Mouse (Mus musculus): ENCODE measurements around the gene Rgmb. TPM values are rescaled to one million over a fixed set of nuclear protein-coding genes. Genes with fewer than 3 reads are reported as not detected.

Gene Rgmb
- polyA plus RNA-seq, 1 experiment from 2014 or later, result 20.0 TPM

DNA sequence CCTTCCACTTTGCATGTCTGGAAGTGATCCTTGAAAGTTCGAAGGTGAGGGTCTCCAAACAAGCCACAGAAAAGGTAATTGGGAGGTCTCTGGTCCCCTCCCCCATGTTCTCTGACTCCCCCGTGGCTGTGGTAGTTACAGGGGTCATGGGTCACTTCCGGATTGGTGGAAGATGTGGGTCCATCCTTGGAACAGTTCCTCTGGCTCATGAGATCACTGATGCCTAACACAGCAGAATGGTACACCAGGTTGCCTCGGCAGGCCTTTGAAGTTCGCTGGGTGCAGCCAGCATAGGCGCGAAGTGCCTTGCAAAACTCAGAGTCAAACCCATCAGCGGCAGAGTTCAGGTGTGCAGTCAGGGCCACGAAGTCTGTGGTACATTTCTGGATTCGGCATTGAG is 10.1 kb downstream of the Rgmb start:
- Histone ChIP-seq H3K27me3 (no peaks in the 10 kb centered on the region), H3K4me3 (no peak overlapping the region), H3K4me1 (peaks cover 50% of the 10 kb centered on the region), H3K36me3 (peaks cover 28% of the 10 kb centered on the region), H3K27ac (no peak overlapping the region), H3K9ac (no peak overlapping the region), H3K4me2 (replicated peaks) (peak overlapping the region; percentile 48), H3K9me3 (no peaks in the 10 kb centered on the region)
- WGBS, result 53% methylated on average over 10 of the region's 10 CpGs
- no peak for ATAC-seq (ENCODE audit: low FRiP score, low read depth)

GRCm38 (mm10) chr17:15820146-15820545 is 10.7 kb downstream of the Rgmb start:
- no peak for ATAC-seq (ENCODE audit: low FRiP score, low read depth)
- H3K4me2 ChIP-seq (replicated peaks), result peak overlapping the region; percentile 48
- no peaks in the 10 kb centered on the region for H3K9me3 ChIP-seq
- H3K9ac ChIP-seq, result no peak overlapping the region
- no peak overlapping the region for H3K27ac ChIP-seq
- H3K4me3 ChIP-seq, result no peak overlapping the region
- peaks cover 28% of the 10 kb centered on the region for H3K36me3 ChIP-seq
- H3K4me1 ChIP-seq, result peaks cover 56% of the 10 kb centered on the region
- 13% methylated on average over 6 of the region's 6 CpGs for WGBS
- H3K27me3 ChIP-seq, result no peaks in the 10 kb centered on the region

DNA sequence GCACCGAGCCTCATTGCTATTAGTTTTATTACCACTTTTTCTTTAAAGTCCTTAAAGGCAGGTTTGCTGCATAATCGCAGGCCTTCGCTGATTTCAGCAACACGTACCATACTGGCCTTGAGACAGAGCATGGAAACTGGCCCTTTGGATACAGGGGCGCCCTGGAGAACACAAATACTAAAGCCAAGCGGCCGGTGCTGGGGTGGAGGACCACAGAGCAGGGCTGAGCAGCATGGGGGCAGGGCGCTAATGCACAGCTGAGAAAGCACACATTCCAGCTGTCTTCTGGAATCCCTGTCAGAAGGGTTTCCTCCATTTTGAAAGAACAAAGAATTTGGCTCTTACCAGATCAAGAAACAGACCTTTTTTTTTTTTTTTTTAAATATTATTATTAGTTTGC is 12.5 kb downstream of the Rgmb start:
- H3K9ac ChIP-seq, result no peak overlapping the region
- ATAC-seq (ENCODE audit: low FRiP score, low read depth), result no peak
- no peak overlapping the region for H3K4me3 ChIP-seq
- no peak overlapping the region for H3K4me2 ChIP-seq (replicated peaks)
- 69% methylated on average over 8 of the region's 8 CpGs for WGBS
- H3K4me1 ChIP-seq, result peaks cover 62% of the 10 kb centered on the region
- peaks cover 28% of the 10 kb centered on the region for H3K36me3 ChIP-seq
- H3K27ac ChIP-seq, result no peak overlapping the region
- H3K9me3 ChIP-seq, result no peaks in the 10 kb centered on the region
- H3K27me3 ChIP-seq, result no peaks in the 10 kb centered on the region

- no peak for ATAC-seq (ENCODE audit: low FRiP score, low read depth)
- Histone ChIP-seq H3K4me2 (replicated peaks) (no peak overlapping the region), H3K27ac (no peak overlapping the region), H3K36me3 (peaks cover 28% of the 10 kb centered on the region), H3K4me1 (peaks cover 62% of the 10 kb centered on the region), H3K4me3 (no peak overlapping the region), H3K9ac (no peak overlapping the region), H3K9me3 (no peaks in the 10 kb centered on the region), H3K27me3 (no peaks in the 10 kb centered on the region)
- 91% methylated on average over 2 of the region's 2 CpGs for WGBS
Observed at GRCm38 (mm10) chr17:15817634-15818033, 13.2 kb downstream of the Rgmb start.

DNA sequence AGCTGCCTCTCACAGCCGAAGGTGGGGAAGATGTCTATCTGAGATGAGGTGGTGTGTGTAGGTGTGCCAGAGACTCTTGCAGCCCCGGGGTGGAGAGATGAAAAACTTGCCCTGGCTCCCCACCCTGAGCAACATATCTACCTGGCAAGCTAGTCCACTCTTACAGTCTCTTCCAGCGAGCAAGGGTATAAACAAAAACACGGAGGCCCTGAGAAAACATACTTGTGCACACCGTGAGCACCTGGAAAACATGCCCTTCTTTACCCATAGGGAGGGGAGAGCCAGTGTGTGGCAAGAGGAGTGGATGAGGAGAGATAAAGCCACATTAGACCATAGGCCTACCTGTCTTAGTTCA is 13.8 kb downstream of the Rgmb start:
- no peak overlapping the region for H3K4me3 ChIP-seq
- no peaks in the 10 kb centered on the region for H3K9me3 ChIP-seq
- no peaks in the 10 kb centered on the region for H3K27me3 ChIP-seq
- H3K27ac ChIP-seq, result no peak overlapping the region
- peaks cover 28% of the 10 kb centered on the region for H3K36me3 ChIP-seq
- H3K4me2 ChIP-seq (replicated peaks), result no peak overlapping the region
- no peak overlapping the region for H3K9ac ChIP-seq
- 83% methylated on average over 5 of the region's 5 CpGs for WGBS
- peaks cover 63% of the 10 kb centered on the region for H3K4me1 ChIP-seq
- ATAC-seq (ENCODE audit: low FRiP score, low read depth), result no peak

DNA sequence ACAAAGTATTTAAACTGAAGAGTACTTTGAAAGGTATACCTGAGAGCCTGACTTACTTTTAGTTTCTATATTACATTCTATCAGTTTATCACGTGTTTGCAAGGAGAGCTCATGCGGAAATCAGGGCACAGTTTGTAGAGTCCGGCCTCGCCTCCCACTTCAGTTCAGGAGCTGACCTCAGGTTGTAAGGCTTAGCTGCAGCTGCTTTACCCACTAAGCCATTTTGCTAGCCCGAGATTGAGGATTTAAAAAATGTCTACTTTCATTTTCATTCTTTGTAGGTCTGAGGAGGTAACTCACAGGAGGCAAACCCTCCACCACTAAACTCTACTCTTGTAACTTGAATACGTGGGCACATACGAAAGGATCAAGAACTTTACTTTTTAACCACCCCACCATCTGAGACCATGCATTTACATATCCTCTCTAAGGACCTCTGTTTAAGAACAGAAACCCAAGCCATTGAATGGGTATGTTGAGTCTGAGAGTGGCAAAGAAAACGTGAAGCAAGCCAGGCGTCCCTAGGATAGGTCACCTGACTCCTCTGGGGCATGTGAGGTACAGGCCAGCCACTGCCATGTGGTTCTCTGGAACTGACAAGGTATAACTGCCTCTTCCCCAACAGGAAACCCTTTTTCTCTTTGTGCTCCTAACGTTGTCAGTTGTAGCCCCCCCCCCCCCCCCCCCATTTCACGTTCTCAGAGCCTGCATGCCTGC is 14.3 kb downstream of the Rgmb start:
- H3K4me2 ChIP-seq (replicated peaks), result no peak overlapping the region
- H3K36me3 ChIP-seq, result peaks cover 28% of the 10 kb centered on the region
- H3K4me1 ChIP-seq, result peaks cover 68% of the 10 kb centered on the region
- no peak overlapping the region for H3K9ac ChIP-seq
- no peak overlapping the region for H3K4me3 ChIP-seq
- H3K9me3 ChIP-seq, result no peaks in the 10 kb centered on the region
- ATAC-seq (ENCODE audit: low FRiP score, low read depth), result no peak
- H3K27ac ChIP-seq, result no peak overlapping the region
- H3K27me3 ChIP-seq, result no peaks in the 10 kb centered on the region
- 76% methylated on average over 11 of the region's 11 CpGs for WGBS

- ATAC-seq (ENCODE audit: low FRiP score, low read depth), result no peak
- peaks cover 23% of the 10 kb centered on the region for H3K36me3 ChIP-seq
- no peaks in the 10 kb centered on the region for H3K9me3 ChIP-seq
- no peaks in the 10 kb centered on the region for H3K27me3 ChIP-seq
- H3K4me3 ChIP-seq, result no peak overlapping the region
- H3K27ac ChIP-seq, result no peak overlapping the region
- H3K4me2 ChIP-seq (replicated peaks), result no peak overlapping the region
- 85% methylated on average over 10 of the region's 10 CpGs for WGBS
- peaks cover 72% of the 10 kb centered on the region for H3K4me1 ChIP-seq
- no peak overlapping the region for H3K9ac ChIP-seq
Observed at GRCm38 (mm10) chr17:15815312-15816018, 15.4 kb downstream of the Rgmb start.

DNA sequence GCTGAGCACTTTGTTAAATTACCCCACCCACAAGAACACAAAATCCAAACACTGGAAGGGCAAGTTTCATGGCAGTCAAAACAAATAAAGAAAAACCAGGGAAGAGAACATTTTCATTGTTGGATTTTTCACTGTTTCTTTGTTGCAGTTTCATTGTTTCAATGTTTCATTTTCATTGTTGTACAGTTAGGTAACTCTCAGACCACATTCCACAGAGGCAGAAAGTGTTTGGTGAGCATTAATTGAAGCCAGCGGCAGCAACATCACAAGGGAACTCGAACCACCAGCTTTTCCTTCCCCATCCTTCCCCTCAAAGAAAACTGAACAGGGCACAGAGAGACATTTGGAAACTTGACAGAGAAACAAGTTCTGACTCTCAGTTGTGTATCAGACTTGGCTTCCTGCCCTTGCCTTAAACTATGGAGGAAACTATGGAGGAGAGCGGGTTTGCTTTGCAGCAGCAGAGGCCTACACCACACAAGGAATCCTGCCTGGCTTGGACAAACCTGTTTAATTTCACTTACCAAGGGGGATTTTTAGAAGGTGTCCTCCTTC is 17.1 kb downstream of the Rgmb start:
- H3K9me3 ChIP-seq, result no peaks in the 10 kb centered on the region
- H3K9ac ChIP-seq, result 0 out of 2 replicates have a peak overlapping the region, but pooled peaks have one; percentile 45
- peaks cover 73% of the 10 kb centered on the region for H3K4me1 ChIP-seq
- H3K27ac ChIP-seq, result peak overlapping the region; percentile 35; the same call in 1 of the 2 replicates
- 40% methylated on average over 3 of the region's 3 CpGs for WGBS
- H3K27me3 ChIP-seq, result no peaks in the 10 kb centered on the region
- H3K4me3 ChIP-seq, result no peak overlapping the region
- no peak for ATAC-seq (ENCODE audit: low FRiP score, low read depth)
- H3K4me2 ChIP-seq (replicated peaks), result peak overlapping the region; percentile 23
- peaks cover 20% of the 10 kb centered on the region for H3K36me3 ChIP-seq

- WGBS, result 44% methylated on average over 13 of the region's 13 CpGs
- Histone ChIP-seq H3K9ac (no peak overlapping the region), H3K4me2 (replicated peaks) (peak overlapping the region; percentile 19; the same call in 1 of the 2 replicates), H3K4me1 (peaks cover 85% of the 10 kb centered on the region), H3K36me3 (peaks cover 13% of the 10 kb centered on the region), H3K9me3 (no peaks in the 10 kb centered on the region), H3K27me3 (no peaks in the 10 kb centered on the region), H3K27ac (peak overlapping the region; percentile 28; the same call in 1 of the 2 replicates), H3K4me3 (no peak overlapping the region)
- ATAC-seq (ENCODE audit: low FRiP score, low read depth), result no peak
Observed at GRCm38 (mm10) chr17:15812136-15812778, 18.6 kb downstream of the Rgmb start.

DNA sequence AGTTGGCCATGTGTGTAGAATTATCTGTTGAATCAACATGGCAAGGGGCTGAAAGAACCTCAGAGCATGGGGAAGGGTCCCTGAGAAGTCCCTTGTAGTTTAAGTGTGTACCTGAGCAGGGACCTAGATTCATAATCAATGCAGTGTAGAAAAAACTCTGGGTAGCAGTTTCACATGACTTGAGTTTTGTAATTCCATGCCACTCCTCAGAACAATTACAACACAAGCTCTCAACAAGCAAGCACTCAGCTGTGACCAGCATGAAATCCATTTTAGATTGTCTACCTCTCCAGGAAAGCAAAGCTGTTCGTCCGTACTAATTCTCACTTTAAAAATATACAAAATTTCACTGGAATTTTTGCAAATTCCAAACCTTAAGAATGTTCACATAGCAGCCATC is 20.9 kb downstream of the Rgmb start:
- Histone ChIP-seq H3K4me2 (replicated peaks) (peak overlapping the region; percentile 43; the same call in 1 of the 2 replicates), H3K27ac (peak overlapping the region; percentile 85; the same call in 1 of the 2 replicates), H3K9ac (no peak overlapping the region), H3K4me3 (no peak overlapping the region), H3K36me3 (peaks cover 18% of the 10 kb centered on the region), H3K4me1 (peaks cover 83% of the 10 kb centered on the region), H3K9me3 (no peaks in the 10 kb centered on the region), H3K27me3 (no peaks in the 10 kb centered on the region)
- 70% methylated on average over 2 of the region's 2 CpGs for WGBS
- ATAC-seq (ENCODE audit: low FRiP score, low read depth), result no peak

DNA sequence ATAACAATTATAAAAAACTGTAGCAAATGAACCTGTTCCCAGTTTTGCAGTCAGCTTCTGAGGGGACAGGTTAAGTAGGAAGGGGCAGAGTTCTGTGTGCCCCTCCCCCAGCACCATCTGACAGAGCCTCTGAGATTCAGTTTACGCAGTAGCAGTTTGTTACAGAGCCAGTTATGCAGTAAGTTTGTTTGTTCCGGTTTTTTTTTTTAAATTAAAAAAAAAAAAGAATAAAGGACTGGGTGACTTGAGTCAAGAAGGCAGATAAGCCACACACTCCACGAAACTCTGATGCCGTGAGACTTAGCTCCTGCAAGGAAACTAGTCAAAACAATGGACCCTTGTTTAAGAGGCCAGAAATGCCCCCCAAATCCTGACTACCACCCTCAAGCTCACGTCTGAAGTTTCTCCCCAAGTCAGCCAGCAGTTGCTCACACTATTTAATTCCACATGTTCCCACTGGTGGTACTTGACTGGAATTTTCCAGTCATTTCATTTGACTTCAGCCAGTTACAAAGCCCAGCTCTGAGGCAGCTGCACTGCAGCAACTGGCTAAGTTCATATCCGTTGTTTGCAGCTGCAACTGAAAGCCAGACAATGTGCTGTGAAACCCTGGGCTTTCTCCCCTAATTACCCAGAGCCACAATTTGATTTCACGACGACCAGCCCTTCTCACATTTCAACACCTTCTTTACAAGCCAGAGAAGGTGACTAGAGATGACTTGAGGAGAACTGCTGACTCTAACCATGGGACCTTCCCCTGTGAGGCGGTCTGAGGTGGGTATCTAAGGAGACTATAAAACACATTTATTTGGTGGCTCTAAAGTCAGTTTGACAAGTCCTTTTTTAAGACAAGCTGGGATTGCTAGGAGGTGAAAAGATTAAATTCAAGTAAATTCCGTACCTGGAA is 22.1 kb downstream of the Rgmb start:
- no peaks in the 10 kb centered on the region for H3K9me3 ChIP-seq
- ATAC-seq (ENCODE audit: low FRiP score, low read depth), result peak; percentile 79
- peak overlapping the region; percentile 43 for H3K4me2 ChIP-seq (replicated peaks)
- peaks cover 75% of the 10 kb centered on the region for H3K4me1 ChIP-seq
- peak overlapping the region; percentile 85 for H3K27ac ChIP-seq
- 6% methylated on average over 10 of the region's 10 CpGs for WGBS
- no peak overlapping the region for H3K4me3 ChIP-seq
- H3K27me3 ChIP-seq, result no peaks in the 10 kb centered on the region
- H3K36me3 ChIP-seq, result peaks cover 18% of the 10 kb centered on the region
- no peak overlapping the region for H3K9ac ChIP-seq
